Mouse (Mus musculus) R1 (cell line): ENCODE results near the gene Eefsec.

Source experiments
- DNase-seq: peaks from one replicate; pipeline ENCODE4 v3.0.0-alpha.2; 2018; ENCODE audit warnings: low read depth, low spot score

Gene Eefsec

DNA sequence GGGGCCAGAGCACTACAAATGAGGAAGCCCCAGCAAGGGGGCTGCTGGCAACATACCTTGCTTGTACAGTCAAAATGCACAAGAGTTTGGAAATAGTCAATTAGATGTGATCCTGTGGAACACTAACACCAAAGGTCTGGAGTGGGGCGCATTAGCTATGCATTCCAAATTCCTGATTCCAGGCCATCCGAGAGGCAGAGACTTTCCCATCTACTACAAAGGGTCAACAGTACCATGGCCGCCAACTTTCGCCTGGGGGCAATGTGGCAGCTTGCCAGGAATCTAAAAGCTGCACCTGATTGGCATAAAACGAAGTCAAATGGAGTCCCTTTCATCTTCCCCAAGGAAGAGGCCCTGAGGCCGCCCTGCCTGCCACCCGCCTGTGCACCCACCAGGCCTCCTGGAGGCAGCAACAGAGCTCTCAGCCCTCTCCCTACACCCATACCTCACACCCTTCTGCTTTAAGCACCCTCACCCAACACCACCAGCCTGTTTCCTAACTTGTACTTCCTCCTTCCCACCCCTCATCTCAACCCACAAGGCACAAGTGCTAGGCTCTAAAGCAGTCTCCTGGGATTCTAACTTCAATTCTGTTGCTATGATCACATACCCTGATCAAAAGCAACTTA lies 30.1 kb downstream of the Eefsec start:
- DNase-seq = peak; percentile 19

DNA sequence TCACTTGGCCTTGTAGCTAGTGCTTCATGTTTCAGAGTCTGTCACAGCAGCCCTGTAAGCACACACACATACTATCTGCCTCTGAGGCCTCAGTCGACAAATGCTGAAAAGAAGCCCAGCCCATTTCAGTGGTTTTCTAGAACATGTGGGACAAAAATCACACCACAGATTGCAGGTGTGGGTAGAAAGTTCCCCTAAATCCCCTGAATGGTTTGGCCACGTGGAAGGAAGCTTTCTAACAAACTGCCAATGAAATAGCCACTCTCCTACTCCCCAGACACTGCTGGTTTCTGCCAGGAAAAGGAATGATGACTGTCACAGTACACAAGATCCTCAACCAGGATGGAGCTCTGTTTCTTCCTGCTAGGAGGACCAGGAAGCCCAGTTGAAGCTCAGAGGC lies 33.7 kb downstream of the Eefsec start:
- DNase-seq = no peak

DNA sequence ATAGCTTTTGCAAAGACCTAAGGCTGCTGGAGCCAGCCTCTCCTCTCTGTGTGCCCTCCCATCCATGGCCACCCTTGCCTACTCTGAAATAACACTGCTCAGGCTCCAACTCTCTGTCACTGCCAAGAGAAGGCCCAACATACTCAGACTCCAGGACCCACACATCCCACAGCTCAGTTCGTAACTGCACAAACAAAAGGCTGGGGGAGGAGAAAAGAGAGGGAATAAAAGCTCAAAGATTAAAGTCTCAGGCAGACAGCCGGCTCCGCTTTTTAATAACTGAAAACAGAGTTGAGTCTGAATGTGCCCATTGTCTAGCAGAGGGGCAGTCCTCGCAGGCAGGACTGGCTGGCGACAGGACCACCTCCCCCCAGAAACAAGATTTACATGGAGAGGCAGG lies 36.8 kb downstream of the Eefsec start:
- DNase-seq = no peak

DNA sequence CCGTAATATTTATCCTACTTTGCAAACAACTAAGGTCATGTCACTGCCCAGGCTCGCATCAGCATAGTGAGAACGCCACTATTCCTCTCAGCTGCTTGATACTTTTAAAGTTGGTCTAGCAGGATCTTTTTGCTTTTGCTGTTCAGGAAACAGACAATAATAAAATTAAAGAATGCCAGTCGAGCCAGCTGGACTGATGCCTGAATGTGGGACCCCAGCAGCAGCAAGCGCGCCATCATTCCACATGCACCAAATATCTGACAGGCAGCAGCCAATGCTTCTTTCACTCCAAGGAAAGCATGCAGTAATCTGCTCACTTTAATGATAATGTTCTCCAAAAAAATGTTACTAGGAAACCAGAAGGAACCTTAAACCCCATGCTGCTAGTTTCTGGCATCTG lies 45.9 kb downstream of the Eefsec start:
- DNase-seq = no peak

DNA sequence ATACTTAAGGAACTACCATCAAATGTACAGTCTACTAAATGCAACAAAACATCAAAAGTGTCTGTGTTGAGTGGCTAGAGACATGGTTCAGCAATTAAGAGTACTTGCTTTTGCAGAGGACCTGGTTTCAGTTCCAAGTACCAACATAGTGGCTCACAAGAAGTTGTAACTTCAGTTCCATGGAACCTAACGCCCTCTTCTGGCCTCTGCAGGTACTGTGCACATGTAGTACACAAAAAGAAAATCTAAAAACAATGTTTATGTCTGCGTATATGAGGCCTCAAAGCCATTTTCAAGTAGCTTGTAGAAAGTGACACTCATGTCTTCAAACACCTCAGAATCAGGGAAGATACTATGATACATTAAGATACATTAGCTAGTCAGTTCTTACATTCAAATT lies 48.4 kb downstream of the Eefsec start:
- peak; percentile 45 for DNase-seq

DNA sequence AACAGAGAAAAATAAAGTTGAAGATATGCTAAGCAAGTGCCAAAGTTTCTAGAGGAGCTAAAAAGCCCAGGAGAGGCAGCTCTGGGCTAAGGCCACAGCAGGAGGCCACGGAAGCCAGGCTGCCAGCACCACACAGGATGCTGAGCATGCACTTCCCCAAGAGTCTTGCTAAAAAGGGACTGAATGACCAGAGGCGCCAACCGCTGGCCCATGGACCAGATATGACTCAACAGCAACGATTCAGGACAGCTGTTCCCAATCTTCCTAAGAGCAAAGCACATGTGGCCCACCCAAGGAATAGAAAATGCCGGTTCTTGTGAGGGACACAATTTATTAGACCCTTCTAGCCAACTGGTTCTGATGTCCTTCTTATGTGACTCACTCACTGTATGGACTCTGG lies 57.4 kb downstream of the Eefsec start:
- DNase-seq = no peak

DNA sequence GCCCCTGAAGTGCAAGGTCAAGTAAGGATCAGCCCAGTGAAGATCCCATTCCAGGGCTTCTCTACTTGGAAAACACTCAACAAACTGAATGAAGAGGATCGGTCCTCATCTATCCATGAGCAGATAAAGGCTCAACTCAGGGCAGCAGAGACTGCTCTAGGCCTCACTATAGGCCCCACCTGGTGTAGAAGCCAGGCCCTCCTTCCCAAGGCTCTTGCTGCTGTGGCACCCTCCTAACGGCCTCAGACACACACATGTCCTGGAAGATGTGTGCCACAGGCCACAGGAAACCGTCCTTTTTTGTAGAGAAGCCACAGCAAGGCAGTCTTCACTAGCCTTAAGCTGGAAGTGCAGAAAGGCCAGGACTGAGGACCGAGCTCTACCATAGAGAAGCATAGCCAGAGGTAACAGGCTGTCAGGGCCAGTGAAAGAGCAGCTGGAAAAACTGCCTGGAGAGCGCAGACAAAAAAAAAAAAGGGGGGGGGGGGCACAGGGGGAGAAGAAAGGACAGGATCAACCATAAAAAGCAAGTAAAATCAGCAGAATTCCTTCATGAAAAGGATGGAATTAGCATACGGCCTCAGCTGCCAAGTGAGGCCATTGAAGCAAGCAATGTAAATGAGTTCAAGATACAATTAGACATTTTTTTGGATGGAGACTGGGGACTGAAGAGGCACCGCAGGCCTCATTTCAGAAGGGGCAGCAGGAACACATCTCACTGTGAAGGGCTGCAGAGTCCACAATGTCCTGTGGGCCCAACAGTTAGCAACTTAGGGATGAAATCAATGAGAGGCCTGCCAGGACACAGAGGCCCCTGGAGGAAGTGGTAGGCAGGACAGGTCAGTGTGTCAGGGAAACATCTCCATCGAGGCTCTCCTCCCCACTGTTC lies 58.3 kb downstream of the Eefsec start:
- peak; percentile 6 for DNase-seq

DNA sequence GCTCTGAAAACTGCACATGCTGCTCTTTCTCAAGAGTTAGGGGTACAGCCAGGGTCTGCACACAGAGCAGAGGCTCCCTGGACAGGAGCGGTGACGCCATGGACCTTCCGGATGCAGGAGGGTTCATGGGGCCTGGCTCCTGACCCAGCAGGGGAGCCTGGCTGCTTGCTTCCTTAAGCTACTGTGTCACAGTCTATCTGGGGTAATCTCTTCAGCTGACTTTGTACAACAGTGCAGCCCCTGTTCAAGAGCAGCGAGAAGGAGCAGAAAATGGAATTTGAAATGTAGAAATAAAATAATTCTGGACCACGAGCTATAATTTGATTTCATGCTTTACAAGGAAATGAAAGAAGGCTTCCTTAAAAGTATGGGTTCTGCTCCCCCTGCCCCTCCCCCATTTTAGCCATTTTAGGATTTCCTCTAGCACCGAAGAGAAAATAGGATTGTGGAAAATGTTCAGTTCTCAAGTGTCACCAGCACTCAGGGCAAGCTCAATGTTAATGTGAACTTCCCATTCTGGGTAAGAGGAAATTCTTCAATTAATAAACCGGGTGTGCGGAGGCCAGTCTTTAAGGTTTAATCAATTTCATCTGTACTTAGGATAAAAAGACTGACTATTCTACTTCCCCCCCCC lies 61.8 kb downstream of the Eefsec start:
- DNase-seq = no peak

DNA sequence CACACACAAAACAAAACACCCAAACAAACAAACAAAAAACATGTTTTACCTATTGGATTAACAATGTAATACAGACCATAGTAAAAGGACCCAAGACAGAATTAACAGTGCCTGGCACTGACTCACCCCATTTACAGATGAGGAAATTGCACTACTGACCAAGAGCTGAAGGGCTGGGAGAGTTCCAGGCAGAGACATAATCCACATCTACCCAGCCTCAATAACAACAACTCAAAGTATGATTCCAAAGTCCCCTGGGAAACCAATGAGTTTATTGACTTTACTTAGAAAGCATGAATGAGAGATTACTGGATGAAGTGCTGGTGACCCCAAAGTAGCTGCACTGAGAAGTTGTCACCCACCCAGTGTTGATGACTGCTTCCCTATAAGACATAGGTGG lies 62.6 kb downstream of the Eefsec start:
- DNase-seq = no peak

DNA sequence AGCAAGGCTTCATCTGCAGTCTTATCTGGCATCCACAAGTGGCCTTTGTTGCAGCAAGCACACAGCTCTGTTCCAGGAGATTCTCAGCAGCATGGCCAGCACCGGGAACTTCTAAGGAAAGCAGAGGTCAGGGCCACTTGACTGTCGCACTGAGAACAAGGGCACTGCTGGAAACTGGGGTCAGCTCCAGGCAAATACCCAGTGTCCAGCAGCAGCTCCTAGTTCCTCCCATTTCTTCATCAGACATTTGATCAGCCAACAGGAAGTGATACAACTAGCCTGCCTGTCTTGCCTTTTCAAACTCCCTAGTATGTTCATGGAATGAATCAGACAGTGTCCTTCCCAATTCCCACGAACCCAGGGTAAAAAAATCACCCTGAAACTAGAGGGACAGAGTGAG lies 66.6 kb downstream of the Eefsec start:
- DNase-seq = no peak

DNA sequence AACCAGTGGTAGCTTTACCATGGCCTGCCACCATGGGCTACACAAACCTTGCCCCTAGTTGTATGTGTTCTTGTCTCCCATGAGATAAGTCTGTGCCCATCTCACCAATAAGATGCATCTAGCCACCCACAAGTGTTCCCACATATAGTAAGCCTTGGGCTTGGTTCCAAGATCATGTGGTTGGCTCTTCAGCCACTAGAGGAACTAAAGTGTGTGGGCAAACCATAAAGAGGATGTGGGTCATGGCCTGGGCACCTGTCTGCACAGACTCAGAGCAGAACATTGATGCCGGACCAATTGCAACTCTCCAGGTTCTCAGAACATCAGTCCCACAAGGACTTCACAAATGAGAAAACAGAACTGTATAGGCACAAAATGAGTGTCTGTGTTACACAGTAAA lies 67.5 kb downstream of the Eefsec start:
- no peak for DNase-seq

DNA sequence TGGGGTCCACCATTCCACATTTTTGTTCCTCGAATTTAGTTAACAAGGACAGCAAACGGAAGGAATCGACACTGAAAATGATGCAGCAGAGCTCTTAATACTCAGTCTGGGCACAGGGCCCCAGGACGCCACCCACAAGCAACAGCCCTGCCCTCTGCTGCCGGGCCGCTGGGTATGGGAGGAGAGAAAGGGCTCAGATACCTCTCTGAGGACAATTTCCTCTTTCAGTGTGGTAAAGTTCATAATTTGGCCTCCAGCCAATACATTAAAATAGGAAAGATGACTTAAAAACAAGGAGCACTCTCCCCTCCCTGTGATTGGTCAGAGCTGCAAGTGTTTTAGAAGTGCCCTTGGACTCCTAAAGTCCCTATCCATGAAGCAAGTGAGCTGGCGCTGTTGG lies 72.1 kb downstream of the Eefsec start:
- no peak for DNase-seq

DNA sequence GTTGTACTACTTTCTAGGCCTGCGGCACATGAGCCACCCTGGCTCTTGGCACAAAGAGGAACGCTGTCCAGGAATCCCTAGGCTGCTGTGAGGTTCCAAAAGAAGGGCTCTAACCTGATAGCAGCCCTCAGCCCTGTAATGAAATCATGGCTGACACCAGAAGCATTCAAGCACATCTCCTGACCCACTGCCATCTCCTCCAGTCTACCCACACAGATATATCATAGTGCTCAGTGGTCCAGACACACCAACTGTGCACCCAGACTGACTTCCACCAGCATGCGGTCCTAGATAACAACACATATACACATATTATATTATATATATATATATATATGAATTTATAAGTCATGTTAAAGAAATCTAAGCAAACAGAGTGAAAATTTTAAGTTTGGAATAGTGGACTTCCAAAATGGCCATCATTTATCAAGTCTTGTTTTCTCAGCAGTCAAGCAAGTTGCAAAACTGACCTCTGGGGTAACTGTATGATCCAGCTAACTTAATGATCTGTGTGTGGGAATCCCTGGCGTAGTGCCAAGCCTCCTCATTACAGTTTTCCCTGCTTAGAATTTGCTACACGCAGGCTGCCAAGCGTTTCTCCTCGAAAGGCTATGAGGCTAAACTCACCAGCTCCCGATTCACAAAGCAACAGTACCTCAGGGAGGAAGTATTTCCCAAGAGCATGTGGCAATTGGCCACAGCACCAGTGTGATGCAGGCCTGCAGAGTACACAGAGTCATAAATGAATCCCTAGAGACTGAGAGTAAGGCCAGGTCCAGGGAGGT lies 76.3 kb downstream of the Eefsec start:
- DNase-seq = no peak

DNA sequence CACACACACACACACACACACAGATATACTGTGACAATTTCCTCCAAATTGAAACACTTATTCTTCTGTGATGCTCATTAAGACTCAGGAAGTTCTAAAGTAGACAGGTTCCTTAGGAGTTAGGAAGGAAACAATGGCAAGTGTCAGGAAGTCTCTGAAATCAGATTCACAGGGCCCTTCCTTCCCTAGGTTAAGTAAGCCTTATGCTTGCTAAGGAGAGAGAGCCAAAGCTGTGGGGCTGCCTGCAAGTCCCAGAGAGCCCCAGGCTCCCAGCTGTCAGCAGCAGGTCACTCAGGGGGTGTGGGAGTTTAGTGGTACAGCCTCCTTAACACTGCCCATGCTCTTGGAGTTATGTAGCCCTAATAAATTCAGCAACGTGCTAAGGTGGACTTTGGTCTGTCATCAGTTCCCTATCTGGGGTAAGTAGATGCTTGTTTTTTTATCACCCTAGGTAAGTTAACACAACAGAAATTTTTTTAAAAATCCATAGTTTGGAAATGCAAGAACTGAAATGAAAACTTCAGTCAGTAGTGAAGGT lies 82.8 kb downstream of the Eefsec start:
- DNase-seq = no peak

DNA sequence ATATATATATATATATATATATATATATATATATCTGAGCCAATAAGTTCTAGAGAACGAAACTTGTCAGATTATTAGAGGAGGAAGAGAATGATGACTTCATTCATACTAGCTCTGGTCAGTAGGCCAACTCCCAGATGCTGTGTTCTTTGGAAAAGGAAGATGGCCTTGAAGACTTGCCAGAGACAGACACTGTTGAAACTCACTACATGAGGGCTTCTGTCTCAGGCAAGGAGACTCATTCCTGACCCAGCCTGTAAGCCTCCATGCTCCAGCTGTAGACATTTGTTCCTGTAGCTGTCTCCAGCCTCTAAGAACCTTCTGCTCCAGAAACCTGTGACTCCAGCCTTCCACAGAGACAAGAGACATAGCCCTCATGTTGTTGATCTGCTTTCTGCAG lies 85.2 kb downstream of the Eefsec start:
- no peak for DNase-seq

DNA sequence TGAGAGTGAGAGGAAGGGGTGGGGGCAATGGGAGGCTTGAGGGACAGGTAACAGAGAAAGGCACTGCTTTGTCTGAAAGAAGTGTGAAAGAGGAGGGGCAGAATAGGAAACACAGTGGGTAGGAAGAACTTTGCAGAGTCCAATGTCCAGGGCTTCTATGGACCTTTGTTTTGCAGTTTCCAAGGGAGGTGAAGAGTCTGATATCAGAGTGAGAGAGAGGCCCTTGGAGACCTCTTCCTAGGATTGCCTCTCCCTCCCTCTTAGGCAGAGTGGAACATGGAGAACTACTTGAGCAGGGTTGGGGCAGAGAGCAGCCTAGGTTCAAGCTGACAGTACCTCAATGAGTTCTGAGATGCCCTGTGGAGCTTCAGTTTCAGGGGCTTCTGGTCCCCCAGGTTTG lies 88.1 kb downstream of the Eefsec start:
- DNase-seq = no peak

DNA sequence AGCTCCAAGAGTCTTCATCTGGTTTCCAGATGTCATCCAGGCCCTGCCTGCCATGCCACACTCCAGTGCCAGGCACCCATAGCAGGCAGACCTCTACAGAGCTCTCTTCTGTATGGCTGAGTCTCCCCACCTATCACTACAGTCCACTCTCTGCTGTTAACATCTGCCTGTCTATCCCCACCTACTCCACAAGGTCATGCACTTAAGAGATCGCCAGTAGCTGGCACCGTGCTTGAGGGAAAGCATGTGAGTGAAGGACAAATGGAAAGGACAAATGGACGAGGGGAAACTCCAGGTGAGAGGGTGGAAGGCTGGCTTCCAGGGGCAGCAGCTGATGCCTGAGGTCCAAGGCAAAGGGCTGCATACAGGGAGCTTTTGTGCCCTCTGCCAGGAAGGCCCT lies 90.5 kb downstream of the Eefsec start:
- no peak for DNase-seq

DNA sequence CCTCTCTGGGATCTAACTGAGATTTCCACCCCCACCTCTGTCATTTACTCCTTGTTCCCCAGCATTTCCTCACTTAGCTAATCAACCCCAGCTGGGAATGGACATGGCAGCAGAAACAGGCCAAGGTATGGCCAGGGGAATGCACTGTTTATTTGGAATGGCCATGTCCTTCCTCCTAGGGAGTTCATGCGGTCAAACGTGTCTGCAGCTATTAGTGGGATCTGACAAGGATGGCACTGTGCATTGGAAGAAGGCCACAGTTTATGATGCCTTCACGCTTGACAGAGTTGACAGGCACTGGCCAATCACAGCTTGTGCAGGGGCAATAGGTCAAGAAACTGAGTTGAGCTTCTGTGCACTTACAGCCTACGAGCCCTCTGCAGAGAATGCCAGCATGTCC lies 93.8 kb downstream of the Eefsec start:
- DNase-seq = no peak

DNA sequence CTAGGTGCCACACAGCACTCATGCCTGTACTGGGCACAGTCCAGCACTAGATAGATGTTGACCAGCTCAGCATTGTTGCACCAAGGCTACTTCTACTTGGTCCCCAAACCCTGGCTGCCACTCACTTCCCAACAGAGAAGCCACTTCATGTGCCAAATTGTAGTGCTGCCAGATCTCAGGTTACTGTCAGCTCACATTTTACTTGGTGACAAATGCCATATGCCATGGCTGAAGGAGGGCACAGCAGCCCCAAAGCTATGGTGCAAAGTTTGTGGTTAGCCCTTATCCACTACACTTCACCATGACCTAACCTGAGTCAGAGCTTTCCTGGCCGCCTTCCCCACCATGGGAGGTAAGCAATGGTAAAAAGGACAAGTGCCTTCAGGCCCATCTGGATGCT lies 99.6 kb downstream of the Eefsec start:
- no peak for DNase-seq

DNA sequence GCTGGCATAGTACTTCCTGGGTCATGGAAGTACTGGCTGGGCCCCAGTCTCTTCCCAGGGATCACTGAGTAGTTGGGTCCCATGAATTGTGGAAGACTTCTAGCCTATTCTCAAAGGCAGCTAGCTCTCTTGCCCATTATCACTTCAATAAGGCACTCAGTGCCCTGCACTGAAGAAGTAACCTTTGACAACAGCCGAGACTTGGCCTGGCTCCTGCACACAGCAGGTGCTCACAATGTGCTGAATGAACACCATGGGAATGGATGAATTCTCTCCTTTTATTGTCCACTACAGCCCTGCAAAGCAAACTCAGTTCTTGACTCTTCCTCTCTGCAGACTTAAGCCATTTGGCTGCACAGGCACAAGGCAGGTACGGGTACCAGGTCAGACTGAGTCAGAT lies 101.0 kb downstream of the Eefsec start:
- peak; percentile 39 for DNase-seq

DNA sequence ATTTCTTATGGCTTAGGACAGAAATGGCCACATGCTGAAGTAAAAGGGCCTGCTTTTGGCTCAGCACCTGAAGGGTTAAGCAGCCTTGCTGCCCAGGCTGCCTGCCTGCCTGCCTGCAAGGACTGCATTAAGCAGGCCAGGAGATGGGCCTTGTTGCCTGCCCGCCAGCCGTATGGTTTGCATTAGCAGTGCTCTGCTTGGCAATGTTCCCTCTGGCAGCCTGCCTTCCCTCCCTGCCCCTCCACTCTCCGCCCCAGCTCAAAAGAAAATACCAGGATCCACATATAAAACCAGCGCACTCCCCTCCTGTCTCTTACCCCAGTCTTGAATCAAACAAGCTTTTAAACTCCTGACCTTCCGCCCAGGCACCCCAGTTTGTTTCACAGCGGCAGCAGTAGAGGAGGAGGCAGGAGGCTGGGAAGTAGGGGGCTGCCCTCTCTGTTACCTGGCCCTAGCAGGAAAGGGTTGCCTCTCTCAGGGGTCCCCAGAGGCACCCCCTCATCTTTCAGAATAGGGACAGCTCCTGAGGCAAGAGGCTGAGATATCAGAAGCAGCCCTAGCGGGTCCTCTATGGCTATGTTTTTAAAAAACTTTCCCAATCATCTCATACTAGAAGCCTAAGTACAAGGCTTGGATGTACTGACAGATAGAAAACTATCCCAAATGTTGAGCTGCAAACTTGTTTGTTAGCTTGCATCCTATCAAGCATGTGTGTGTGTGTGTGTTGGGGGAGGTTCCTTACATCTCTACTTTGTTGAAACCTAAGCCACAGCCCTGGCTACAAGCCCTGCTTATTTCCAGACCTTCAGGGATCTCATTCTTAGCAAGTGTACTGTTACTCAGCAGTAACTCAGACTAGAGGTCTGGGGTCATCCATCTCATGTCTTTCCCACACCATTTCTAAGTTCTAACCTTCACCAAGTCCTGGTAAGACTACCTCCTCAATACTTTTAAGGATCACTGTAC lies 102.6 kb downstream of the Eefsec start:
- DNase-seq = no peak
